Mouse (Mus musculus) granulocyte monocyte progenitor cell, adult 5-6 weeks (primary cell): ENCODE results near the gene Pde7b. TPM values are rescaled to one million over a fixed set of nuclear protein-coding genes. Genes with fewer than 3 reads are reported as not detected.

Source experiments
- ATAC-seq: replicated peaks from 2 replicates; pipeline ENCODE4 v1.8.0; 2016; ENCODE audit warnings: mild to moderate bottlenecking, moderate TSS enrichment, inconsistent platforms; ENCODE audit not compliant: poor library complexity, severe bottlenecking
- total RNA-seq, 2 experiments: library from RNA; stranded (forward) in 1 of 2; stranded (reverse) in 1 of 2; fragments of 200-712, 200-1000 nt in 1 of 2; fragments of >200 nt in 1 of 2; fragmentation: Nextera tagmentation in 1 of 2; gene quantifications; 2 replicates each; pipeline ENCODE4 v1.2.3; 2014 to 2017

The Pde7b gene
- total RNA-seq (2014; fragmentation: Nextera tagmentation): 6.8 and 7.4 TPM in 2 replicates
- 2.7 and 3.8 TPM in 2 replicates for total RNA-seq (2017)

DNA sequence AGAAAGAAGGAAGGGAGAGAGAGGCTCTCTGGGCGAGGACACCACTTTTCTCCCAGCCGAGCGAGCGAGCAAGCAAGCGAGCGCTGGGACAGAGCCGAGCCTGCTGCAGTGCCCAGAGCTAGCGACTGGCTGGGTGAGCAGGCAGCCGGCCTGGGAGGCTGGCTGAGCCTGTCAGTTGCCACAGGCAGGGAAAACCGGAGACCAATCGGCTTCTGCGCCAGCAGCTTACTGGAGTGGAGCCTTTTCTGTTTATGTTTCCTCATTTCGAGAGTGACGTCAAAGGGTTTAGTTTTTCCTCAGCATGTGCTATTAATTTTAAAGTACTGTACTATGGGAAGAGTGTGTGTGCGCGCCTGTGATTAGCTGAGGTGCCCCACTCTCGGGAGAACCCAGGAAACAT is at the start of gene Pde7b:
Gene Pde7b, minus strand, starts transcription at position 173 of the 400 bp plus-strand sequence.
- ATAC-seq: peak; percentile 96

DNA sequence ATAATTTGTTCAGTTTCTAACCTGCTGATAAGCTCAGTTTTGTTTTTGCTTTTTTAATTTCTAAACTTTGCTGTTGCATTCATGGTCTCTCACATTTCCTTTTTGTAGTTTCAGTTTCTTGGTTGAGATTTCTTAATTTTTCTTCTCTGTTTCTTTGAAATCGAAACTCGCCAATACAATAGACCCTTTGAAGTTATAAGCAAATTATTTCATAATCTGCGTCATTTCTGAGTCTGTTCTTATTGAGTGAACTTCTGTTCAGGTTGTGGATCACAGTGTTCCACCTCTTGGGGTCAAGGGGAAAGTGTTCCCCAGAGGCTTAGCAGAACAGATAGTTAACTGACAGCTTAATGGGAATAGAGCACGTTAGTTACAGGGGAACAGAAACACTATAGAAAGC is 47.2 kb upstream of the Pde7b start:
- peak; percentile 59 for ATAC-seq

DNA sequence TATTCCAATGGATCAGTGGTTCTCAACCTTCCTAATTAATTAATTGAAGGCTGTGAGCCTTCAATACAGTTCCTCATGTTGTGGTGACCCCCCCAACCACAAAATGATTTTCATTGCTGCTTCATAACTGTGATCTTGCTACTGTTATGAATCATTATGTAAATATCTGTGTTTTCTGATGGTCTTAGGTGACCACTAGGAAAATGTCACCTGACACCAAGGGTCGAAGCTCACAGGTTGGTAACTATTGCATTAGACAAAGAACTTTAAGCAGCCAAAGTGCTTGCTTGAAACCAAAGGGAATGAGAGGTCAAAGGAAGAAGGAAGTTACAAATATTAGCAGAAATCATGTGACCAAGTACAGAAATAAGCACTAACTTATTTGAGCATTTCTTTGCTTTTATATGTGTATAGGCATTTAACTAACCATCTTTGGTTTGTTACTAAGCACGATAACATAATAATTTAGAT is 45.6 kb upstream of the Pde7b start:
- ATAC-seq: peak; percentile 60

DNA sequence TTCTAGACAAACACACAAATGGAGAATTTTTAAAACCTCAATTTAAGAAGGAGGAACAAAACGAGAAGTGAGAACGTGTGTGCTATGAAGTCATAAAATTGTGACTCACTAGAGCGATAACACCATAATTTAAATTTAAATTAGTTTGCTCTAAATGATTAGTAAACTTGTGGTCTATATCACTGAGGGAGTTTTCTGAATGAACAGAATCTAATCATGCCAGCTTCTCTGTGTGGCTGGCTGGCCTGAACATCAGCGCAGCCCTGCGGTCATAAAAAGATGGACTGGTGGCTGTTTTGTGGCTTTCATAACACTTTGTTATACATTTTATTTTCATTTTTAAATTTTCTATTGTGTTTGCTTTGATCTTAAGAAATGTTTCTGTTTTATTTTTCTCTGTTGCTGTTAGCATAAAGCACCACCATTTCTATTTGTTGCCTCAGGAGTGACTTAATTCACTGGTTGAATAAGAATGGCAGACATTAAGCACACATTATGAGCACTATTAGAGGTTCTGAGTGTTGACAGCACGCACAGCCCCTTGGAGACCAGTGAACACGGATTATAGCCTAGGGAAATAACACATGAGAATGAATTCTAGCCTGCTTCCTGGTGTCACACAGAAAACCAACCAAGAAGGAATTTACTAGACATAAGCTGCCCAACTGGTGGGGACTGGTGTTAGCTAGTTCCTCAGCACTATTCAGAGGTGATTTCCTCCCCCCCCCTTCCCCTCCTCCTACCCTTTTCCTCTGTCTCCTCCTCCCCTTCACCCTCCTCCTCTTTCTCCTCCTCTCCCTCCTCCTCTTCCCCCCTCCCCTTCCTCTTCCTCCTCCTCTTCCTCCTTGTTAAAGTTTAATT is 44.9 kb upstream of the Pde7b start:
- ATAC-seq: no peak; the same call in 1 of the 2 replicates

DNA sequence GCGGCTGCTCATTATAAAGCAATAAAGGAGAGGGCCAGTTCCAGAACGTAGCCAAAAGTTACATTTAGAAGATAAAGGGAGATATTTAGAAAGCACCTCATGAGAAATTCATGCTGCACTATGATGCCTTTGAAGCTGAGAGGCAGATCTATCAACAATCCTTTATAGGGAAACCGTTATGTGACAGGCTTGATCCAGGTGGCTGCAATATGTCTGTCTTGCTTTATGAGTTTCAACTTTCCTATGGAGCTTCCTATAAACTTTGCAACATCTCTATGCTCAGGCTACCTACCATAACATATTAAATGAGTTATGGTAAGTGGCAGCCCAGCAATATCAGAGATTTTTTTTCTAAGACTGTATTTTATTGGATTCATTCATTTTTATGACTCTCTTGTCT is 39.5 kb upstream of the Pde7b start:
- ATAC-seq: no peak

DNA sequence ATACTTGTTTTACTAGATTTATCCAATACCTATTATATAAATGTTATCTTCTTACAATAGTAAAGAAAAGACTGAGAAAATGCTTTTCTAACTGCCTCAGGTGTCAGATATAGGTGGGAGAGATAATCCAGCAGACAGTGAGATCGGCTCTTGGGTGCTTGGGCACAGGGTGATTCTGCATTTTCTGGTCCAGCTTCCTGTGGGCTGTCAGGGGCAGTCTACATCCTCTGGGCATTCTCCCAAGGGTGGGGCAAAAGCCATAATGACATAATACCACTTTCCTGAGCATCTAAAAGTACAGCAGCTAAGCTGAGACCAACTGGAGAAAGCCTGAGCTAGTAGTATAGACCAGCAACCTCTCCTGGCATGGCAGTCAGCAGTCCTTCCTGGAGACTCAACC is 34.1 kb upstream of the Pde7b start:
- ATAC-seq: peak; percentile 44; the same call in 1 of the 2 replicates

DNA sequence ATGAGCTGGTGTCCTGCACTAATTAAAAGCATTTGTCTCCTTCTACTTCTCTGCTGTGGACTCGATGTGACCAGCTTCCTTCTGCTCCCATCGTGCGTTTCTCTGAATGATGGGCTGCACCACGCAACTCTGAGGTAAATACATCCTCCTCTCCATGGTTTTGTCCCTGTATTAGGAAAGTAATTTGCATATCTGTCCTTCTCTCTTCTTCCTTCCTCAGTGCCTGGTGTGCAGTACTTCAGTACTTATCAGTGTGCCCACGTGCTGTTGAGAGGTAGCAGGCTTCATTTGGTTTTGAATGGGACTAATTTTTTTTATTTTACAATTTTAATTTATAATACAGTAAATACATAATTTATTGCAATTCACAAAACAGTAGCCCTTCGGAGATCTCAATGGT is 33.4 kb upstream of the Pde7b start:
- ATAC-seq: peak; percentile 33

DNA sequence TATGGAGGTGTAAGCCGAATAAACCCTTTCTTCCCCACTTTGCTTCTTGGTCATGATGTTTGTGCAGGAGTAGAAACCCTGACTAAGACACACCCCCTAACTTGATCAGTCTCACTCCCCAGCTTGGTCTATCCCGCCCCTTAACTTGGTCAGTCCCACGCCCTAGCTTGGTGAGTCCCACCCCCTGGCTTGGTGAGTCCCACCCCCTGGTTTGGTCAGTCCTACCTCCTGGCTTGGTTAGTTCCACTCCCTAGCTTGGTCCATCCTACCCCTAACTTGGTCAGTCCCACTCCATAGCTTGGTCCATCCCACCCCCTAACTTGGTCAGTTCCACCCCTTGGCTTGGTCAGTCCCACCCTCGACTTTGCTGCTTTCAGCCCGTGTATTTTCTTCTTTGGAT is 31.3 kb upstream of the Pde7b start:
- no peak for ATAC-seq

DNA sequence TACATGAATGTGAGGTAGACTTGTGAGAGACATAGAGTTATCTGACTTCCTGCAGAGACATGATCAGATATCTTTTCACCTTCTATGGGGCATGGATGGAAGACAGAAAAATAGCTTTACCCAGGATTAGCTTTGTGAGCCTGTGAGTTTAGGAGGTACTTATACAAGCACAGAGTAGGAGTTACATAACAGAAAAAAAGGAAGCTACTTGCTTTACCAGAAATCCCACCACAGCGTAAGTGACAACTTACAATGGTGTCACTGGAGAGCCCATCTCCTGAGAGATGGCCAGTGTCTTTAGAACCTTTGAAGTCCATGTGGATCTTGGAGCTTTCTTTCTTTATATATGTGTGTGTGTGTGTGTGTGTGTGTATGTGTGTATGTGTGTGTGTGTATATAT is 28.0 kb upstream of the Pde7b start:
- ATAC-seq: peak; percentile 75

DNA sequence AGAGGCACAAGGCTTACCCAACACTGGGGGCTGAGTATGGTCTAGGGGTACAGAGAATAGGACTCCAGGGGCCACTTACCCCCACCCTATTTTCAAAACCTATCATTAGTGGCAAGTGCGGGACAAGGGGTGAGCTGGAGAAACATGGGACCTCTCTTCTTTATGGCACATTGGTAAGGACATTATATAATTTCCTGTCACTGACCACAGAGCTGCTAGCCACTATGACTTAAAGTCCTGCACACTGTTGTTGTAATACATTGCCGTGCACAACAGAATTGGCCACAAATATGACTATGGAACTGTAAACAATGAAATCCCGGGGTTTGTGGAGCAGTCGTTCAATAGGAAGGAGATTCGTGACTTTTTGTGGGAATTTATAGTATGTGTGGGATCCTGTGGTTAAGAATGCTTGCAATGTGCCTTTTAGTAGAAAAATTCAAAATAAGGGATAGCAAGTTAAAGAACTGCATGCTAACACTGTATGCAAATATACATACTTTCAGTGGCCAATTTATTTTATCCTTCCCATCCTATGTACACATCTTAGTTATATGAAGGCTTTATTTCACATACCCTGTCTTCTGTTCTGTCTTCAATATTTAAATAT is 25.9 kb upstream of the Pde7b start:
- ATAC-seq: peak; percentile 61

DNA sequence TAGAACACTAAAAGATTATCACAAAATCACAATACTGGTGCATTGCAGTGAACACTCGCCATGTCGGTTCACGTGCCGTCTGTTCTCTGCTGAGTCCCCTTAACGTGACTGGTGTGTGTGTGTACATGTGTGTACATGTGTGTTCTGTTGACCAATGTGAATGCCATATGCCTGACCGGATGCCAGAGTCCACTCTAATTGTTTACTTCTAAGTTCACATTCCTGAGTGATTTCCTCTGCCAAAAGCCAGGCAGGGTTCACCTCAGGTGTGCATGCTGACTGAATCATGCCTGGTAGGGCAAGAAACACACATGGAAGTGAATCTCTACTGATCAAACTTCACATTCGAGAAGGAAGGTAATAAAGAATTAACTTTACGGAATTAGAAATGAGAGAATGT is 24.1 kb upstream of the Pde7b start:
- no peak for ATAC-seq

DNA sequence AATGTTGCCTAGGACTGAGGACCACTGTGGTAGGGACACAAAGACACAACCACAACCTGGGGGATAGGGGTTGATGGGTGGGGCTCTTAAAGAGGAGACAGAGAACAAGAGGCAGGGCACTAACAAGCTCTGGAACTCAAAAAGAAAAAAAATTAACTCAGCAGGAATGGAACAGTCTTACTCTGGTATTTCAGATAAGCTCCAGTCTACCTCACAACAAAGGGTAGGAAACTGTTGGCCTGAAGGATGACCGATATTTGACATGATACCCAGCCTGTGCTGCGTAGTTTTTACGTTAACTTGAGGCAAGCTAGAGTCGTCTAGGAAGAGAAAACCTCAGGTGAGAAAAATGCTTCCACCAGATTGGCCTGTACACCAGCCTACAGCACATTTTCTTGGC is 22.4 kb upstream of the Pde7b start:
- ATAC-seq: no peak

DNA sequence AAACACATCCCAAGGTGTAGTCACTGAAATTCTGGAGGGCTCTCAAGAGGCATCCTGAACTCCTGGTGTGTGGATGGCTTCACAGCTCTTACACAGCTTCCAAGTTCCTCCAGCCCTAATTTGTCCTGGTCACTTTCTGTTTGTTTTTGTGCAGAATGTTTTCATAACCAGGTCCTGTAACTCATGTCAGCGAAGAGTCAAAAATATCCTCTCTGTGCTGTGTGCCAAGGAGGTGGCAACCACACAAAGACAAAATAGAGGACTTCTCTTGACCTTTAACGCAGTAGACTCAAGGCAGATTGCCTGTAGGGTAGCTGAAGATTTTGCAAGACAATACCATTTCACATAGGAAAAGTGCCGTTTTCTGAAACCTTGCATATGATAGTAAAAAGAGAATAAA is 14.9 kb upstream of the Pde7b start:
- no peak for ATAC-seq

DNA sequence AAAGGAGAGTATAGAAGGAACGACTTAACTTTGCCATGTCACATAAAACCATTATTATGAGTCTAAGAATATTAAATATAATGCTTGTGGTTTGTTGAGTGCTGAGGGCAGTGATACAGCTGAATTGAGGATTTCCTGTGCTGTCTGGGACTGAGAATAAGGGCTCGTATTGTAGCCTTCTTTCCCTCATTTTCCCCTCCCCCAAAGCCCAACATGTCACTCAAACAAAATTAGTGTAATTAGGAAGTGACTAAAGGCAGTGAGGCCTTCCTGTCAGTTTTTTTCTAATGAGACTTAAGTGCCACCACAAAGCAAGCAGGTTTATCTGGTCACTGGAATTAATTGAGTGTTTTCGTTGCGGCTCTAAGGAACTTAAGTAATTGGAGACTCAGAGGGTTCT is 12.3 kb upstream of the Pde7b start:
- peak; percentile 78 for ATAC-seq

DNA sequence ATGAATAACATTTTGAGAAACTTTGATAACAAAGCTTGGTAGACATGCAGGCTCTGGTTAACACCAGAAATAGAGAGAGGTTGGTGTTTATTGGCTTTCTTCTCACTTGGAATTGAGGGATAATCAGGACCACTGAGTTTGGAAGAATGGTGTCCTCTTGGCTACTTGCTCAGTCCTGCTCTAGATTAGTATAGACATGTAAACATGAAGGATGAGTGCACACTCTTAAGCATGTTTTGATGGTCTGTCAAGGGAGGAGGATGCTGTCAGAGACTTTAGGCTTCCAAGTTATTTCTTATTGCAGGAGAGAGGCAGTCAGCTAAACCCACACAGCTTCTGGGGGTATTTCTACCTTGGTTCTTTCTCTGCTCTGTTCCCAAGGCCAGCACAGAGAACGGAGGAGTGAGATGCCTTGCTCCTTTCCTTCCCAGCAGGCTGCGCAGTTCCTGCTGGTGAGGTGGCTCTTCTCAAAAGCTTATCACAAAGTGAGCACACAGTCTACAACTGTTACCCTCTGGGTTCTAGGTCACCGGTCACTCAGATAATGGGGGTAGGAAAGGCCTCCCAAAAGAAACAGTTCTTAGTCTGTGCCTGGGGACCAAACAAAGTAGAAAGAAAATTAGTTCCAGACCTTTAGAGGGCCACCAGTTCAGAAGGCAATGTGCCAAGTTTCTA is 11.0 kb upstream of the Pde7b start:
- ATAC-seq: no peak

DNA sequence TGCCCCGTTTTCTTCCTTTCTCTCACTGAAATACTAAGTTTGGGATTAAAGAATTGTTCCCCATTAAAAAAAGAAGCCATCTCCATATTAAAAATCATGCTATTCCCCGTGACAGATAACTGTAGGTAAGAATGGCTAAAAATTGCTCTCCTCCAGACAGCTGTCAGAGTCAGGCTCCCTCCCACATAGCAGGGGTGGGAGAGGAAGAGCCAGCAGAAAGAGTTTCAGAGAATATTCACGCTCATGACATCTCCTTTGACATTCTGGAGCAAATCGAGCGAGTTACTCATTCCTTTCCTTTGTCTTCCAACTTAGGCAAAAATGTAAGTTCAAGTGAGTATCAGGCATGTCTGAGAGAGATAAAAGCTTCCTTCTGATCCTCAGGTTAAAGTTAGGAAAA is 8.7 kb upstream of the Pde7b start:
- ATAC-seq: no peak

DNA sequence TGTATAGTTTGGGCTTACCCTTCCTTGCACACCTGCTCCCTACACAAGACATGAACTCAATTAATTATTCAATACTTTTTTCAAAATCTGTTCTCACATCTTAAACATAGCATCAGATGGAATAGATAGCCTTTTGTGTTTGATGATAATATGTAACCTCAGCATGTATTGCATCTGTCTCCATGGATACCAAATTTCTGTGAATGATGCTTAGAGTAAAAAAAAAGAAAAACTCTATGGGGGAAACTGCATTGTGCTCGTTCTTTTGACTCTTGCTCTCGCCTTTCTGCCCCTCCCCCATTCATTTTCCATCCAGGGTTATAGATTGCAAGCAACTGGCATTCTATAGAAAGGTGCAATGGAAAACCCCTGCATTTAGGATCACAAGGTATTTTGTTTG is 7.3 kb upstream of the Pde7b start:
- no peak for ATAC-seq

DNA sequence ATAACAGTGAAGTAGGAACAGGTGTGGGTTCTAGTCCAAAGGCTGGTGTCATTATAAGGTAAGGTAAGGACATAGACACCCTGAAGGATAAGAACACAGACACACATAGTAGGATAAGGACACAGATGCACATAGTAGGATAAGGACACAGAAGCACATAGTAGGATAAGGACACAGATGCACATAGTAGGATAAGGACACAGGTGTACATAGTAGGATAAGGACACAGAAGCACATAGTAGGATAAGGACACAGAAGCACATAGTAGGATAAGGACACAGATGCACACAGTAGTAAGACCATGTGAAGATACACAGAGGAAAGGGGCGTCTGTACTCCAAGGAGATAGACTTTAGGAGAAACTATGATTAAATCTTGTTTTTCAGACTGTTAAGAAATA is 5.2 kb upstream of the Pde7b start:
- ATAC-seq: no peak

DNA sequence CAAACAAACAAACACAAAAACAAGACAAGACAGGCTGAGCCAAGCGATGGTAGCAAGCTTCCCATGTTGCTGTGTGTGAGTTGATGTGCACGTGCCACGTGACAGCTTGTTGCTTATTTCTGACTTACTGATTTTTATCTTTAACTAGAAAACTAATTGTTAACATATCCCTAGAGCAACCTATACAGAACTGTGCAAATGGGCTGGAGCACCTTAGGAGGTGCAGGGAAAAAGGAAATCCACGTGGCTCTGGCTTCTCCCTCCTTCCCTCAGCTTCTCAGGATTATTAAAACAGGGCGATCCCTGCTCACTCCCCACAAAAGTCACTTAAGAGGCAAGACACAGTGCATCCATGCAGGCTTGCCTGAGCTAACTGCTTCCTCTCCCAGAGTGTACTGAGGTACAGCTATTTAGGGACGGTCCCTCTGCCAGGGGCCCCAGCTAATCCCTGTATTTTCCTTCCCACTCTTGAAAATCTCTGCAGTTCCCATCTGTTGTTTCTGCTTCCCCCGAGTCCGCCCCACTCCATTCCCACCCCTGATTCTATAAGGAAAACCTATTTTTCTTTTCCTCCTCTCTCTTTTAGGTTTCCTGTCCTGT is 606 bp upstream of the Pde7b start:
- no peak for ATAC-seq

DNA sequence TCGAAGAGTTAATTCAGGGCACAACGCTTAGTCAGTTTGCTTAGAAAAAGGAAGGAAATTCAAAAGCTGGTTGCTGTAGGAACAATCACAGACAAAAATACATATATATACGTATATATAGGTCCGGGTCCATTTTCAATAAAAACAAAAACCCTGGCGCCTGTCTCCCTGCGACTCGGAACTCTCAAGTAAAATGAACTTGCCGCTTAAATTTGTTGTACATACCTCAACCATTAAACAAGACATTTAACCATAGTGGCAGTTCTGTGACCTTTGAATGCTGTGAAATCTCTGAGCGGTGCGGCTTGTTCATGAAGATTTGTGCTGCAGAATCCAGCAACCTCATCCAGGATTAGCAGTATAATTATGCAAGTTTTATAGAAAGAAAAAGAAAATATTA is 427 bp downstream of the Pde7b start:
- ATAC-seq: no peak

DNA sequence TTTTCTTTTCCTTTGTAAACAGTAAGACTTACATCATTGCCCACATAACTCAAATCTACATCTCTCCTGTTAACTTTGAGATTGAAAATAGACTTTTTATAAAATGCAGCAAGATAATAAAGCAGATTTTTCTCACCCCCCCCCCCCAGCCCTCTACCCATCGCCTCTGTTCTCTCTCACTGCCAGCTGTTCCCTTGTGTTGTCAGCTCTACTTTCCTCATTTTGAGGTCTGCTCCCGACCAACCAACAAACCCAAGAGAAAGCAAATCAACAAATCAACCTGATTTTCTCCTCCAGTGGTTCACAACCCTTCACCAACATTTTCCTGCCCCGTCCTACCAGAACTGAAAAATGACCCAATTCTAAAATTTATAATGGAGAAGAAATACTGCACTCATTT is 916 bp downstream of the Pde7b start:
- no peak for ATAC-seq
